Mouse (Mus musculus) cerebellum, postnatal 25 days (tissue): ENCODE results near the gene Nme6.
"Not testable (repeated sequence)": the region's sequence is repeated elsewhere in the genome, so short reads cannot be mapped to it uniquely, and the experiment has no call there.

Experiments
- DNase-seq, 2 experiments: peaks; one replicate each; pipeline ENCODE4 v3.0.0; 2021; ENCODE audit warnings: mixed read lengths in 2 of 2

Nme6 gene

DNA sequence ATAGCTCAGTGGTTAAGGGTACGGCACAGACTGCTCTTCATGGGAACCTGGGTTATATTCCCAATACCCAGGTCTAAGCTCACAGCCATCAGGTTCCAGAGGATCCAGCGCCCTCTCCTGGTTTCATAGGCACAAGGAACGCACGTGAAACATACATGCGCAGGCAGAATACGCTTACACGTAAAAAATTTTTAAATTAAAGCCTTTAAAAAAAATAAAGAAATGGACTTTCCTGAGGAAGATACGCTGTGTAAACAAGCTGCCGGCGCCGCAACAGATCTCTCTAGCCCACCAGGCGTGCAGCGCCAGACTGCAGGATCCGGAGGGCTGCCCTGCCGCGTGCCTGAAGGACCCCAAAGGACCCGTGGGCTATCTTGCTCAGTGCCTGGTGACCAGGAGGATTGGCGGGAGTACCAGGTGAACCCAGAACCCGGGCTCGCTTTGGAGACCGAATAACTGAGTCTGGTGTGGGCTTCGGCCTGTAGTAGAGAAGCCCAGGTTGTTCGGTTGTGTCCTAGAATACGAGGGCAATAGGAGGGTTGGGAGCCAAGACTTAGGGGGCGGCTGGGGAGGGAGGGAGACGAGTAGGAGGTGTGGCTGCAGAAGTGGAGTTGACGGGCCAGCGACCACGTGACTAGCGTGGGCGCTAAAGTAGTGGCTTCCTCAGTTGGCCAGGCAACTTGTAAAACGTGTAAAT, at the start of gene Nme6:
Nme6 (plus strand) TSS at position 359 of the 697 bp plus-strand sequence.
- DNase-seq, result peak; percentile 91 to 92

DNA sequence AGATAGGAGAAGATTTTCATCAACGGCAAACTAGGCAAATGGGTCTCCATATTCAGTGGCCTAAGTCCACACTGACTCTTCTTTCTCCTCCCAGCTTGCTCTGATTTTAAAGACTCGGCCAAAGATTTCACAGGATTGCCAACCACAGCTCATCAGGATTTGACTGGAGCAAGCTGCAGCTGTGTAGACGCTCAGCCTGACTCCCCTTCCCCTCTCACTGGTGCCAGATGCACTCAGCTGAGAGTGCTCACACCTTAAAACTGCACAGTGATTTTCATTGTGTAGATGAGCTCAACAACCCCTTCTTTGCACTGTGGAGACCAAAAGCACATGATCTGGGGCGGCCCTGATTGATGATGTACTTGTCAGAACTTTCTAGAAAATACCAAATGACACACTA, 42.0 kb upstream of the Nme6 start, which contains the start of gene Fbxw27:
Fbxw27 (minus strand) TSS at position 101 of the 400 bp plus-strand sequence.
- DNase-seq, result not testable (repeated sequence)

DNA sequence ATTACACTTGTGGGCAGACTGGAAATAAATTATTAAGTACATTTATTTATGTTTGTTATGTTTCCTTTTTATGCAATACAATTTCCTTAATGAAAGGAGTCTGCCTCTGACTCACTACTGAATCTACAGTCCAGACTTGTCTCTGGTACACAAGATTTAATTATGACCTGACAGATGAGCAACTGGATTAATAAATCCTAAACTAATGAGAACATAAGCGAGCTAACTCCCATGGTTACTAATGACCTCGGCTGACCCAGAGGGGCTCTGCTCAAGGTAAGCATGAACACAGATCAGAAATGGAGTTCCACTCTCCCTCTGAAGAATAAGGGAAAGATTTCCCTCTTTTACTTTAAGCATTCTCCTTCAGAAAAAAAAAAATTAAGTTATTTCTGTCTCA, 37.3 kb upstream of the Nme6 start:
- no peak for DNase-seq

DNA sequence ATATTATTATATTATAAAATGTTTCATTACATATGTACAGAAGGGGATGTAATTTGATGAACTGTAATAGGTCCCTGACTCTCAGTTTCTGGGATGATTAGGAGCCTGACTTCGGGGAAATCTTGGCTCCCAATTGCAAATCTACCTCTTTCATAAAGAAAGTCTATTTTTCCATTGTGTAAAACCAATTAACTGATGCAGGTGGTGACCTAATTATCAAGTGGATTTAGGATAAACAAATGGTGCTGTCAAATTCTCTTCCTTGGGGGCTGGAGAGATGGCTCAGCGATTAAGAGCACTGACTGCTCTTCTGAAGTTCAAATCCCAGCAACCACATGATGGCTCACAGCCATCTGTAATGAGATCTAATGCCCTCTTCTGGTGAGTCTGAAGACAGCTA, 36.7 kb upstream of the Nme6 start:
- no peak for DNase-seq

DNA sequence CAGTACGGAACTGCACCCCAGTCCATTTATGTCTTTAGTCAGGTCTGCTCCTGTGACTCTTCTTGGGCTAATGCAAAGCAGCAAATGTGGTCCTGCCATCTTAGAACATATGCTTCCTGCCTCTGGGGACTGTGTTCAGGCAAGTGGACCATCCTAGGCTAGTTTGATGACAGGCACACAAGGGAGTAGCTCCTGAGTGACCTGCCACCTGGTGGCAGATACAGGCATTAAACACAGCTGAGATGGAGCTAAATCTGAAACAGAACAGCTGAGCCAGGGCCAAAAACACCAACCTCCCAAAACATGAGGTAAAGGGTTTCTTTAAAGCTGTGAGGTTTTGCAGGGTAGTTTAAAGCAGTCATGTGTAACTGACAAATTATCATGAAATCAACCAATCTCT, 34.5 kb upstream of the Nme6 start:
- DNase-seq, result peak in 1 of 2 experiments; percentile 11

DNA sequence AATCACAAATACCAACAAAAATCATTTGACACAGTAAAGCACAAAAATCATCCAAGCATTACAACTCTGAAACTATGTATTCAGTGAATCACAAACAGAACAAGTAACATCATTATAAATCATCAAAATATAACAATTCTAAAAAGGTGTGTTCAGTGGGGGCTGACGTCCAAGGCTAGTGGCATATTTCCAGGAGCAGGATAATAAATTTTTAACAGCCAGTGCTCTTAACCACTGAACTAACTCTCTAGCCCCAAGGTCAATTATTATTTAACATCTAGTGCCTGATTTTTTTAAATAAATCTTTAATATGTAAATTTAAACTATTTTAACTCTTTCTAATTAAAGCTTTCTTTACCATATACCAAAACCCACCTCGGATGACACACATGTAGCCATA, 27.0 kb upstream of the Nme6 start:
- DNase-seq, result not testable (repeated sequence)

DNA sequence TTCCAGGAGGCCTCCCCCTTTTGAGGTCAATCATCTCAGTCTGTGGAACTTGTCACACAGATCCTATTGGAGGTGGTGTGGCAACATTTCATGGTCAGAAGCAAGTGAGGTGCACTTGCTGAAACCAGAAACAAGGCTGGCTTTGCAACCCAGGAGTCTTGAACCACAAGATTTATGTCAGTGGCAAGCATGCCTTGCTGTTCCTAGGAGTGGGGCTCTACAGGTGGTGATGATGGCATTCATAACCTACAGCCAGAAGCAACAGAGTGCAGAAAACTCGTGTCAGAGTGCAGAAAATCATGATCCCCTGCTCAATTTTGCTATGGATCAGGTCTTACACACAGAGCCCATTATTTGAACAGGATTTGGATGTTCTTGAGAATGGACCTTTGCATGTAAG, 26.3 kb upstream of the Nme6 start:
- no peak for DNase-seq

DNA sequence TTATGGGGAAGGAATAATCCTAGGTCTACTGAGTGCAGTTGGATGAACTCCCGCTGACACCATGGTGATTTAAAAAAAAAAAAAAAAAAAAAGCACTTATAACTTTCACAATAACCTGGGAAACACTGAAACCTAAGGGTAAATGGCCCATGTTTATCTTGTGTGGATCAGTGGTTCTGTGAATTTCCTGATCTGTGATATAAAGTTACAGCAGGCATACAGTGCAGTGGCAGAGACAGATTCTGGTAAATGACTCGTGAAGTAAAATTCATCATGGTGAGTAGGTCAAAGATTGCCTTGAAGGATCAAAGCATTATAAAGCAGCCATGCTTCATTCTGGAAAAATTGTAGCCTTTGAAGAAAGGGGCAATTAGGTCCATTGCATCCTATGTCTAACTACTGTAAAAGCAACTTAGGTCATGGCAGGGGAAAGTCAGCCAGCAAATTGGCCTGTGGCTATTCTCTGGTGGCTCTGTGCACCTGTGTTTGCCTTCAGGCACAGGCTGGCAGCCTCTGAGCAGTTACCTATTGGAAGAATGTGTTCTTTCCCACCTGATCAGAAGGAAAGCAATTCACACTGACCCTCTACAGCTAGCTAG, 25.8 kb upstream of the Nme6 start:
- DNase-seq, result no peak

DNA sequence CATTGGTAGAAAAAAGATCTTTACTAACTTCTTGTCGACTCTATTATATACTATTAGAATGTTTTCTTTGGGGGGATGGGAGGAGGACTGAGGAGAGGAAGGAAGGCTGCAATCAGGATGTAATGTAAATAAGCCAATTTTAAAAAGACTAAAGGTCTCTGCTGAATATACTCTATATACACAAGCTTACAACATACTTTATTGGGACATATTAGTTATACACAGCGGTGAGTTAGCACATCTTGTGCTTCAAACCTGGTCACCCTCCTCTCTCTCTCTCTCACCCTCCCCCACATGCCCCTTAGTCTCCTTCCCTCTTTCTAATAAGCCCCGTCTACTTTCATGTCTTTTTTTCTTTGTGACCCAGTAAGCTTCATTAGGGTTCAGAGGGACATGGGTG, 24.7 kb upstream of the Nme6 start:
- no peak for DNase-seq

DNA sequence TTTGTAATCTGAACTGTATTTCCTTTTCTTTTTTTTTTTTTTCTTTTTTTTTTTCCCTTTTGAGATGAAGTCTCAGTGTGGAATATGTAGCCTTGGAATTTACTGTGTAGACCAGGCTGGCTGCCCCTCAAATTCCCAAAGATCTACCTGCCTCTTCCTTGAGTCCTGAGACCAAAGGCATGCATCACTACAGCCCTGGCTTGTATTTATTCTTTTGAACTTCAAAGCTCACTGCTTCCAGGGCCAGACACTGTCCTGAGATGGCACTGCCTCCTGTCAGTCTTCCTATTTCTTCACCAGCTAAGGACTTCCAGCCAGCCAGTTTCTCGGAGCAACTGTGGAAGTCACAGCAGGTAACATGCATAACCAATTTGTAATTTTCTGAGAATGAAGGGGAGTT, 20.6 kb upstream of the Nme6 start, which contains the start of gene Spink8:
Spink8 (plus strand) TSS at position 301 of the 400 bp plus-strand sequence.
- DNase-seq, result no peak

DNA sequence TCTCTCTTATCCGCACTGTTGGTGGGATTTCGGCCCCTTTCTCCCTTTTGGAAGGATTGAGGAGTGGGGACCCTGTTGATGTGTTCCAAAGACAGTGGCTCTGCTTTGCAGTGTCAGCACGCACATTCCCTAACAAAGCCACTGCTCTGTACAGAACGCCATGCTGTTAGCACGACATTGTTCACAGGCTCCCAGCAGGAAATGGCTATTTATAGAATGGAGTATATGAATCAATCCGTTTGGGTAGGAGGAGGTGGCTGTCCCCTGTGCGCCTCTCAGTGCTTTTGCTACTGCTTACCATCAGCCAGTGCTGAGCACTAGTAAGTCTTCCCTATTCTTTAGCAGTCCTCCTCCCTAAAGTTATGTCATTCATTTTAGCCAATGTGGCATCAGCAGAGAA, 19.1 kb upstream of the Nme6 start:
- DNase-seq, result peak in 1 of 2 experiments; percentile 29

DNA sequence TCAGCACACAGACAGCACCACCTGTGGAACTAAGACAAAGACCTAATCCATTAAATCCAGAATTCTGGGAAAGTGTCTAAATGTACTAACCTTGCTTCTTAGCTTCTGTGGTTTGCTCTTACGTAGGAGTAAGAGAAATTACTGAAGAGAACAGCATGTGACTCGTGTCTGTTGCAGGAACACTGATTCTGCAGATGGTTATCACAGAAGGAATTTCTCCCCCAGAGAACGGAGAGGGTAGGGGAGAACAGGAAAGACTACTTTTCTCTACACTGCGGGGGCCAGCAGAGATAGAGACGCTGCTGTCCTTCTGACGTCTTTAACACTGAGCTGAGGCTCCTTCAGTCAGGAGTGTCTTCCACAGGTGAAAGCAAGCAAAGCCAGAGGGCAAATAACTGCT, 16.2 kb upstream of the Nme6 start:
- no peak for DNase-seq

DNA sequence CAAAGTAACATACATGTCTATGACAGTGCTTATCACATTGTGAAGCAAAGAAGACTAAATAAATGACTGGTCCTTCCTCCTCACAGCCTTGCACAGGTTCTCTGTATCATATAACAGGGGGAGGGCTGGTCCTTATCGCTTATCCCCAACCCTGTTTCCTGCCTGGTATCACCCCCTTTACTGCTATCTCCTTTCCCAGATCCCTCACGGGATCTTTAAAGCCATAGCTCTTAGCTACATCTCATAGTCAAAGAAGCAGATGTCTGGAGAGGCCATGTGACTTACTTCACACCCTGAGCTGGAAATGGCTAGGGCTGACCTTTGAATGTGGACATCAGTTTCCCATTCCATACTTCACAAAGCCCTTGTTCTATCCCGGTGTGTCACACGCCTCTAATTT, 6.8 kb upstream of the Nme6 start:
- DNase-seq, result no peak

DNA sequence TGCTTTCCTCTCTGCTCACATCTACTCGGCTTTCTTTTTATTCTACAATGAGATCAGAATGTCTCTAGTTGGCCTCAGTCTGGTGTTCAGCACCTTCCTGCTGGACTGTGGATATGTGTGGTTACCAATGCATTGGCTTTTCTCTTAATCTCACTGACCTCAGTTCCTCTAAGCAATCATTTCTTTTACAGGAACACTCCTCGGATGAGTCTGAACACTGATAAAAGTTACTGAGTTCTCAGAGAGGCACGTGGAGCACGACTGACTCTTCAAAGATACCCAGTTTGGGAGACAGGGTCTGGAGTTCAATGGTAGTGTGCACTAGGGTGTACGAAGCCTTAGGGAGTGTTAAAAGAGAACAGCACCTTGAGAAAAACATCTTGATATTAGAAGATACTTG, 6.4 kb upstream of the Nme6 start:
- DNase-seq, result no peak

DNA sequence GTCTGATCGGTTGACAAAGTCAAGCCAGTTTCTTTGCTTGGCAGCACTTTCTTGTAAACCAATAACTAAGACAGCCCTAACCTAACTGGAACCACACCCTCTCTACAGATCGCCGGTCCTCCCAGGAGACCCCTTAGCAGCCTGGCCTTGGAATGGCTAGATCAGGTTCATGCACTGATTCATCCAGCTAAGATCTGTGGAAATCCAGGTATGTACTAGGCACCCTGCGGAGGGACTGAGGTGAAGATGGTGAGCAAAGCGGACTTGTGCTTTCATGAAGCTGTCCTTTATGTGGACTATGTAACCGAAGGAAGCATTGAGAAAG, 501 bp downstream of the Nme6 start:
- no peak for DNase-seq

DNA sequence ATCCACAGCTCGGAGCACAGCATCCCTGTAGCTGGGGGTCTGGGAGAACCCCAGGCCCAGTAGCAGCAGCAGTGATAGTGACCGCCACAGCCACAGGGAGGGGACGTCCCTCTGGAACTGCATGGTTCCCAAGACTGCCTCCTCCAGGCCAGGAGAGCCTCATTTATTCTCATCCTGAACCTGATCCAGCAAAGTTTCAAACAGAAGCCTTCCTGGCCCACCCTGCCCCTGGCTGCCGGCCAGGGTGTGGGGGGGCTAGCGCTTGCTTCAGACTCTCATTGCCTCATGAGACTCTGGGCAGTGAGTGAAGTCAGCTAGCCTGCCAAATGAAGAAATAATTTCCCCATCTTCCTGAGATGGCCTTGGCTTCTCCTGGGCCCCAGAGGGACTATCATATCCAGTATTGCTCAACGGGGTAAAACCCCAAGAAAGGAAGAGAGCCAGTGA, 16.8 kb downstream of the Nme6 start, which contains the start of gene Camp:
Camp (minus strand) TSS at position 306 of the 447 bp plus-strand sequence.
- DNase-seq, result no peak

DNA sequence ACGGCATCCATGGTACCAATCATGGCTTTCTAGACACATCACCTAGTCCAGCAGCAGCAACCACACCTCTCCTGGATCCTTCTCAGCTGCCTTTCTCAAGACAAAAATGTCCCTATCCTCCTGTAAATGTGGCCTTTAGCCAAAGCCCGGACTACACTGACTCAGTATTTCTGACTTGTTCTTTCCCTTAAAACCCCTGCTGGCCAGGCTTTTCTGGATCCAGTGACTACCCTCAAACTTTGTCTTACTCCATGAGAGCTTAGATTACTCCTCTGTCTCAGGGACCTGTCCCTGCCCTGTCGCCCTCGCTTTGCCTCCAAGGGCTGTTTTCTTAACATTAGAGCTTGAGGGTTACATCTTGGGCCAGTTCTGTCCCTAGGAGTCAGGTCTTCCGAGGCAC, 17.6 kb downstream of the Nme6 start:
- DNase-seq, result no peak

DNA sequence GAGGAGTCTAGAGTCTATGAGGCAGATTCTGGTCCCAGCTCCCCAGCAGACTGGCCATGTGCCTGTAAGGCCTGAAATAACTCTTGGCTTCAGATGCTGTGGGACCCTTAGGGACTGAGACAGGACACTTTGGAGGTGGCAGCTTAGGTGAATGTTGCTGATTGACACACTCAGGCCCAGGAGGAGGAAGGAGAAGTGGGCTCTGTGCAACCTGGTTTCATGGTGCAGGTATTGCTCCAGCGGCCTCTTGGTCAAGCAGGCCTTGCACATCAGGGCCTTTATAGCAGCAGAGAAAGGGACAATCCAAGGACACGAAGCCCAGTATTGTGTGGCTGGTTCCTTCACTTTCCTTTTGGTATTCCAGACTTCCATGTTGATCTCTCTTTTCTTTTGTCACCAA, 21.8 kb downstream of the Nme6 start:
- no peak for DNase-seq

DNA sequence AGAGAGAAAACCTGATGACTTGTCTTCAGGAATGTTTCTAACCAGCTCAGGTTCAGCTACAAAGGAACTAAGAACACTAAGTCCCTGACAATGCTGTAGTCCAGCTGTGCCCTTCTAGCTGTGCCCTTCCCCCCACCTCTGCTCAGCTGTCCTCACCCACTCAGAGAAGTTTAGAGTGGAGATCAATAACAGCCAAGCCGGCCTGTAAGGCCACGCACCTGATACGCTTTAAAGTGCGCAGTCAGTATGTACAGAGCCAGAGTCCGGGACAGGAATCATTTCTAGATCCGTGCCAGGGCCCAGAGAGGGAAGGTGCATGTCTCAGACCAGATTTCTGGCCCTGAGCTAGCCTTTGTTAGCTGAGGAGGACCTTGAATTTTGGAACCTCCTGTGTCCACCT, 23.4 kb downstream of the Nme6 start:
- DNase-seq, result no peak

DNA sequence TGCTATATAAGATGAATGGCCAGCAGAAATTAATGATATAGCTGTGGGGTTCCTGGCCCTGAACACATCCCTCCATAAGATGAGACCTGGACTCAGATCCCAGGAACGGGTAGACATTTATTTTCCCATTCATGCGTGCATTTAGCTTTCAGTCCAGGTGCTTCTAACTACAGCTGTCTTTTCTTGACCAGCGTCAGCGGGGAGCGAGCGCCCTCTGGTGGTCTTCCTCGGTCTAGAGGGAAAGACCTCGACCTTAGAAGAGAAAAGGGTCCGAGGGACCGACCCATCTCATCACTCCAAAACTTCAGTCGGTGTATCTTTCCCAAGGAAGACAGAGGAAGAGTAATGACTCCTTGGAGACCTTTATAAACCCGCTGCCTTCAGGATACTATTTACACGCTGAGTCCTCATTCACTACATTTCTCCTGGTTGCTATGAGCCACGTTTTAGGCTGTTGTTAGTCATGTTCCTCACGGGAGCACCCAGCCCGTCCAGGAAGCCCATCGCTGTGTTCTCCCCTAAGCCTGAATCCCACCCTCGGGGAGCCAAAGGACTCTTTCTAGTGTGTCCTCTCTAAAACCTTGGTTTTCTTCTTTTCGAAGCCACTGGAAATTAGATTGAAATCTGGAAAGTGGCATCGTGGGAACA, 30.0 kb downstream of the Nme6 start:
- peak; percentile 81 to 89 for DNase-seq

DNA sequence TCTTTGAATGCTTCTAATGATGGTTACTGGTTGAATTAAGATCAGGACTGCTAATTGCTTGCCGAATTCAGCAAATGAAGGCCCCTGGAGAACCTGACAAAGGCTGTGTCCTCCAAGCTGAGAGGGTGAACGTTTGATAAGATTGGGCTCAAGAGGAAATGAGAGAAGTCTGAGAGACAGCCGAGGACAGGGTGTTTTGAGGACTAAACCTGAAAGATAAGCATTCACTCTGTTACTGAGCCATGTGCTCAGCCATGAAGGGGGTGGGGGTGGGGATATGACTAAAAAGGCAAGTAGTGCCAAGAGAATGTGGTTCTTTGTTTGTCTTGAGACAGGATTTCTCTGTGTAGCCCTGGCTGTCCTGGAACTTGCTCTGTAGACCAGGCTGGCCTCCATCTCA, 30.5 kb downstream of the Nme6 start:
- no peak for DNase-seq

DNA sequence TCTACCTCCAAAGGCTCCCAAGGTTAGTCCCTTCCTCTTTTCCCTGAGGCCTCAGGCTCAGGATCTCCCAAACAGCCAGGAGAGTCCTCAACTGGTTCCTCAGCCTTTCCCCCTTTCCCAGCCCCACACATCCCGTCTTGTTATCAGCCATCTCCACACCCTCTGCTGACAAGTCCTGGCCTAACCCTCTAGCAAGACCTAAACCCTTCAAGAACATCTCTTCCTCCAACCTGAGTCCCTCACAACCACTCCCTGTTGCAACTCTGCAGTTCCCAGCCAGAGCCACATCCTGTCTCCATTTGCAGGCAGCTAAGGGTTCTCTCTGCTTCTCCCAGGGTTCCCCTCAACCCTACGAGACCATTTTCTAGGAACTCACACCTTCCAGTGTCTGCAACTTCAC, 33.7 kb downstream of the Nme6 start:
- DNase-seq, result no peak

DNA sequence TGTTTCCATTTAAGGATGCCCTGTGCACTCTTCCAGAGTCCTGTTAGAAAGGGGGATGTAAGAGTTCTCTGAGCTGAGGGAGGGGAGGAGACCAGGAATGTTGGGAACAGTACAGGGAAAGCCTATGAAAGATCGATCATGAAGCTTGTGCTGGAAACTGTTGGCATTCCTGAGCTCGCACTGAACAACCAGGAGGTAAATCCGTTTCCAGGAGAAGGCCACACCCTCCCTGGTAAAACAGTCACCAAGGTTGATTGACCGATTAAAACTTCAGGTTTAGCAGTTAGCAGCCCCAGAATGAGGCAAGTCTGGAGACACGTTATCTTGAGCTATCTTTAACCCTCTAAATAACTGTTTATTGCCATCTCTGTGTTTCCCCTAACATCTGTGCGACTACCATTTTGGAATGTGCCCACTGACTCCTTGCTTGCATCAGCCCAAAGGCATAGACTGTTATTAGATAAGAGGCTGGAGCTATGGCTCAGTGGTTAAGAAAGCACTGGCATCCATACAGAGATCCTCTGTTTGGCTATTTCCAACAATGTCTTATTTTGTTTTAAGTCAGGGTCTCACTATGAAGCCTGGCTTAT, 38.5 kb downstream of the Nme6 start:
- no peak for DNase-seq
